In genomic region chr4:133649464-133649863, GRCm38 (mm10) we compare ENCODE assay signal across 1 mouse cellular context.
TF ChIP-seq lines count a peak whose summit lies in the region.

No protein-coding gene starts in this region.

TF ChIP-seq in CH12.LX, 34 proteins besides CTCF, POLR2A, EP300 and RAD21:
- 0 out of 2 replicates have a peak, but pooled peaks have one; percentile 45 for TF ChIP-seq TBP (conservative IDR thresholded peaks at IDR 0.05; ENCODE audit: low read depth, low read length)
